Mouse (Mus musculus): ENCODE measurements around the gene Cacnb4.

DNA sequence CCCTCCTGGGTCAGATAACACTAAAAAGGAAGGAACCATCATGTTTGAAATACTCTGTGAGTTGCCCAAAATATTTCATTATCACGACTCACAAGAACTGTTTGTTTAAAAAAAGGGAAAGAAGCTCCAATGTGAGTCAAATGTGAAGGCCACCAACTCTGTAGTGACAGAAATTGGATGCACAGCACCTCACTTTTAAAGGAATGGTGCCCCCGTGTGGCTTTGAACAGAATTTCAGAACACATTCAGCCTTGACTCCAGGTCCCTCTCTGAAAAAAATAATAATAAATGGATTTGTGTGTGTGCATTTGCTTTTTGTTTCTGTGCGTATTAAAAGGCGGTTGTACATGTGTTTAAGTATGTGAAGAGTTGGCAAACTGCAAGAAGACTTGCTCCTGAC is 71.3 kb downstream of the Cacnb4 start:
- TF ChIP-seq POLR2A (IDR thresholded peaks at IDR 0.05; ENCODE audit: insufficient read depth, low read depth, low read length) (no peak), CTCF (IDR thresholded peaks at IDR 0.05) (peak; percentile 84)

Data from heart, adult 2 months (tissue).